Mouse (Mus musculus) megakaryocyte-erythroid progenitor cell, adult 5 weeks (primary cell): Measurements from ENCODE around the gene Rab5b. TPM values are rescaled to one million over a fixed set of nuclear protein-coding genes. Genes with fewer than 3 reads are reported as not detected.

Experiments
- polyA plus RNA-seq: library from polyadenylated mRNA; stranded (reverse); fragments of >175 nt; gene quantifications from 2 replicates; pipeline ENCODE4 v1.2.3, GENCODE M21; 2012

Rab5b gene
- polyA plus RNA-seq: 12.0 and 19.6 TPM in 2 replicates

DNA sequence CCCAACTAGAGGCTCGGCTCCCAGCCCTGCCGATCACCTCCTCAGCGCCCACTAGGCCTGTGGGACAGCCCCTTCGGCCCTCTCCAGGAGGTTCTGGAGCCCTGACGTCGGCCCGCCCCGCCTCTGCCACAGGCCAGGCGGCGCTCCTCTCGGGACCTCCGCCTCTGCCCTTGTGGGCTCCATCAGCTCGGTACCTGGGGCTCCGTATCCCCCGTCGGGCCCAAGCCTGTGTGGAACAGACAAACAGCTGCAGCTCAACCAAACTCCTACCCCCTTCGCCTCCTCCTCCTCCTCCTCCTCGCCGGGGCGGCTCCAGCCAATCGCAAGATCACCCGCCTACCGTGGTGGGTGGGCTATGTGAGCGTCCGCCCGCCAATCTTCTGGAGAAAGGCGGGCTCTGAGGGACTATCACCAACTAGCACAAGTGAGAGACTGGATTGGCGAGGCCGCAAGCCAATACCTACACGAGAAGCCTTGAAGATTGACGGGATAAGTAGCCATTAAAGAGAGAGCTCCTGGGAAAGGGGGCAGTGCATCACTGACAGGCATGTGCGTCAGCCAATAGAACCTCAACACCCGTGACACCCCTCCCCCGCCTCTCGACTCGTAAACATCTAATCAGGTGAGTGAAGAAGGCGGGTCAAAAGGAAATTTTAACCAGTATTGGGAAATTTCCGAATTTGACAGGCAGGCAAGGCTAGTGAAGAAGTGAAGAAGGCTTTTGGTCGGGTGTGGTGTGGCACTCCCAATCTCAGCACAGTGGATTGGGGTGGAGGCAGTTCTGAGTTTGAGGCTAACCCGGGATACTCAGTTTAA, at the start of gene Rab5b:
Gene Rab5b, minus strand, starts transcription at position 273 of the 816 bp plus-strand sequence.

DNA sequence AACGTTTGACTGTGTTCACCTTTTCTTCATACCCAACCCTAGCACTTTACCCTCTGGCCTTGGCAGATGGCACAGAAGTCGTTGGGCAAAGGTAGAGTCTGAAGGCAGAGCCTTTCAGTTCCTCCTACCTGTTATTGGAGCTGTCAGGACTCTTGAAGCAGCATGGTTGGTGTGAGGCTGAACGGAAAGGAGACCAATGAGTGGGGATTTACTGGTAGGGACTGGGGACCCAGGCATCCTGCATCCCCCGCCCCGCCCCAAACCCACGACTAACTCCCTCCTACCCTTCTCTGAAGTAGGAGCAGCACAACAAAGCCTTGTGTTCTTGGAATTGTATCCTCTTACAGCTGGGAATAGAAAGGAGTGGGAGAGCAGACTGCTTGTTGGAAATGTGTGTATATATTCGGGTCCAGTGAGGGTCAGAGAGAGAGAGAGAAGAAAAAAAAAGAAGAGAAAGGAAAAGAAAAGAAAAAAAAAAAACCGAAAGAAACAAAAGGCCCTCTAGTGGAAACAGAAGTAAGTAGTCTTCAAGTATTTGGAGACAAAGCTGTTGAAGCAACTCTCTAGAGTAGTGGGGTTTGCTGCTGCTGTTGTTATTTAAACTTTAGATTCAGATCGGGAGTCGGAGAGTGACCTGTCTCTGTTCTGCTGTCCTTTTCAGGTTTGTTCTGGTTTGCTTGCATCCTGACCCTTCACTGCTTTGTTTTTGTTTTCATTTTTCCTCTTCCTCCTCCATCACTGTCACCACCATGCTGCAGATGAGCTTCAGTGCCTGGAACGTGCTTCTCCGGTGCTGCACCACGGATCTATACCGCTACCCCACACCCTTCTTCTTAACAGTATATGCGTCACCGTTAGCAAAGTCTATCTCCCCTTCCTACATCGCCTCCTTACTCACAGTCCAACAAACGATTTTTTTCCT, 48.9 kb upstream of the Rab5b start, which contains the start of gene Dgka:
Gene Dgka, minus strand, starts transcription at position 176 of the 922 bp plus-strand sequence.

DNA sequence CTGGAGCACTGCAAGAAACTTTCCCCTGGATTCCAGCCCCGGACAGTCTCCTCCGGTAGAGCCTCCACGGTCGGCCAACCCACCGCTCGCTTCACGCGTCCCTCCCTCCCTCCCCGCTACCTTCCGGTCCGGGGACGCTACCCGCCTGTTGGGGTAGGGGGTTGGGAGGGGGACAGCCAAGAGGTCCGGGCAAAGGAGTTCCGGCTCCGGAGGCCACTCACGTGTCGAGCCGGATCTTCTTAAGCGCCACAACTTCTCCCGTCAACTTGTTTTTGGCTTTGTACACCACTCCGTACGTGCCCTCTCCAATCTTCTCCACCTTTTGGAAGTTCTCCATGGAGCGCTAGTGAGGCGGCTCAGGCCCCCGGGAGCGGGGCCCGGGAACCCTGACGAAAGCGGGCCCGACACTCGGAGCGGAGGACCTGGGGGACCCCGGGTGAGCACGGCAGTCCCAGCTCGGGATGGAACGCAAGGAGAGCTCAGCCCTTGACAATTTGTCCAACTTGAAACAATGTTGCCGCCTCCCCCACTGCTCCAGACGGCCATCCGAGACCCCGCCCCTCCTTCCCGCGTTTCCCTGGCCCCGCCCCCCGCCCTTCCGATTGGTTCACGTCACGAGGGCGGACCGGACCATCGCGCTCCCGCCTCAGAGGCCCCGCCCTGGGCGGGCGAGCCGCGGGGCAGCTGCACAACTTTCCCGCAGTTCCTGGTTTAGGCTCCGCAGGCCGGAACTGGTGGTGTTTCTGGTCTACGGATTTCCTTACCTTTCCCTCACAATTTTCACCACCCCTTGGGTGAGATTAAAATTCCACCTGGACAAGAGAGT, 8.6 kb upstream of the Rab5b start, which contains the start of gene Cdk2:
Gene Cdk2, minus strand, starts transcription at position 541 of the 826 bp plus-strand sequence.

DNA sequence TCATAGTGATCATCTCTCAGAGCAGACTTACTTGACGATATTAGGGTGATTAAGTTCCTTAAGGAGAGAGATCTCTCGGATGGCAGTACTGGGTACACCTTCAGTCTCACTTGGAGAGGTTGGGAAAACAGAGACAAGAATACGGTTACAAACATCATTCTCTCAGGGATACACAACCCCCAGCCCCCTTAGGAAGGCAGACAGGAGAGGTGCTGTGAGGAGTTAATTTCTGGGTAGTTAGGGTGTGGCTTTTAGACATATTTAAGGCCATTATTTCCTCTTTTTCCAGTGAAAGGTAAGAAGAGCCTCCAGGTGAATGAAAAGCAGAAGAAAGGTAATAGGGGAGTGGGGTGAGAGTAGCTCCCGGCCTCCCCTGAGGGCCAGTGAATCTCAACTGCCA, 7.8 kb upstream of the Rab5b start, which contains the start of gene Pmel:
Gene Pmel, plus strand, starts transcription at position 301 of the 400 bp plus-strand sequence.

DNA sequence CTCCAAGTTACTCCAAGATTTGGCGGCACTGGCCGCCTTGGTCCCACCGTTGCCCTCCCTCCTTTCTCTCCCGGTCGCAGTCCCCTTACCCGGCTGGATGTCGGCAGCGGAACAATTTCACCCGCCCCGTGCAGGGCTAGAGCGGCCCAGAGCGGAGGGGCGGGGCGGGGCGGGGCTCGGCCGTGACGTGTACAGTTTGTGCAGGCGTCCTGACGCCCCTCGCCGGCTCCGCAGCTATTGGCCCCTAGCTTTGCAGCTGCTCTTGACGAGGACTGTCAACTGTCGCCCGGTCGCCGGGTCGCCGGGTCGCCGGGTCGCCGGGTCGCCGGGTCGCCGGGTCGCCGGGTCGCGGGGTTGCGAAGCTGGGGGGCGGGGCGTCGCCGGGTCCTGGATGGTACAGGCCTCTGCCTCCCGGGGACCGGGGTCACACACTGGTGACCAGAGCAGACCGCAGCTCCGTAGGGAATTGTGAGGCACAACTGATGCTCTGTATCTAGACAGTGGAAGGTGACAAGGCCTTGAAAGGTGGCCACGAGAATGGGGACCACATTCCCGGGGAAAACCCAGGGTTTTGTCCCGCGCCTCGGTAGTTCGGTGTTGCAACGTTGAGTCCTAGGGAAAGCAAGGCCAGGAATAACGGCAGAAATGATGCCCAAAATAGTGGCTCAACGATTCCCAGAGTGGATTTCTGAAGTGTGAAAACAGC, 22.1 kb downstream of the Rab5b start, which contains the start of gene Suox:
Gene Suox, minus strand, starts transcription at position 311 of the 706 bp plus-strand sequence.

DNA sequence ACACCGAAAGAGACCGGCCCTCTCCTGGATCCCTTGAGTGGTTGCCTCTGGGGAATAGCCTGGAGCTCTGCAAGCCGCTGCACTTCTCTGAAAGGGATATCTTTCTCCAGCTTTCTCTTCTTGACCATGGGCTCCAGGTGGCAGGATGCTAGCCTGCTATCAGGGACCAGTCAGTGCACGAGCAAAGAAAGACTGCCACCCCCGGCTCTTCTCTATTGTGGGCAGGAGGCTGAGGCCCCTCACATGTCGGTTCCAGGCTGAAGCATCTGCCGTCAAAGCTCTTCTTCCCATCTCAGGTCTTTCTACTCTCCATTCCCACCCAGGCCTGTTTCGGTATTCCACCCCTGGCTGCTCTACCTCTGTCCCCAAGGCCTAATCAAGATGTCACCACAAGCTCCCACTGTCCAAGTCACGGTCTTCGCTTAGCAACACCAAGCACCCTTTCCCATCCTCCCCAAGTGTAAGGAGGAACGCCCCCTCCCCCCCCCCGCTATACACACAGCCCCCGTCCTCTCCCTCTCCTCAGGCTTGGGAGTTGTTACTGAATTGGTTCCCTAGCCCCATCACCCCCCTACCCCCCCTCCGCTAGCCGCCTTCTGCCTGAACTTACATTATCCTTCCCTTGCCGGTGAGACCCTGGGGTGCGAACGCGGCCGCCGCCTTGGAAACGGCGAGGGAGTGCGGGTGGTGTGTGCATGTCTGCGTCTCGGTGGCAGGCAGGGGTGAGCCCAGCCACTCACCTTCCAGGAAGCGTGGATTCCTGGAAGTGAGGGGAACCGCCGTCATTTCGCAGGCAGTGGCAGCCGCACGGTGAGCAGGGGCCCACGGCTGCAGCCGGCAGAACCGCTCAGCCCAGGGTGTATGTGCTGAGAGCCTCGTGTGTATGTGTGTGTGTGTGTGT, 50.7 kb downstream of the Rab5b start, which contains the start of gene Ikzf4:
Gene Ikzf4, minus strand, starts transcription at position 881 of the 901 bp plus-strand sequence.

Other genes starting within 250 kb of the Rab5b start
- 197 and 236 TPM in 2 replicates for gene Smarcc2, start 237.0 kb downstream of the Rab5b start, polyA plus RNA-seq
- 457 and 543 TPM in 2 replicates for gene Myl6, start 202.1 kb downstream of the Rab5b start, polyA plus RNA-seq
- gene Myl6b, start 197.6 kb downstream of the Rab5b start, polyA plus RNA-seq: 18.3 and 25.9 TPM in 2 replicates
- 147 and 159 TPM in 2 replicates for gene Esyt1, start 170.4 kb downstream of the Rab5b start, polyA plus RNA-seq
- 33.5 and 34.0 TPM in 2 replicates for gene Zc3h10, start 148.5 kb downstream of the Rab5b start, polyA plus RNA-seq
- 8,366 and 9,270 TPM in 2 replicates for gene Rpl41, start 147.0 kb downstream of the Rab5b start, polyA plus RNA-seq
- gene Pa2g4, start 130.3 kb downstream of the Rab5b start, polyA plus RNA-seq: 508 and 557 TPM in 2 replicates
- 0.46 and 0.58 TPM in 2 replicates for gene Erbb3, start 106.6 kb downstream of the Rab5b start, polyA plus RNA-seq
- 4,910 and 5,054 TPM in 2 replicates for gene Rps26, start 69.5 kb downstream of the Rab5b start, polyA plus RNA-seq
- 0.13 and 0.15 TPM in 2 replicates for gene Ikzf4, start 50.3 kb downstream of the Rab5b start, polyA plus RNA-seq
- 1.2 and 1.3 TPM in 2 replicates for gene Suox, start 22.2 kb downstream of the Rab5b start, polyA plus RNA-seq
- 0.37 and 0.69 TPM in 2 replicates for gene Pmel, start 7.9 kb upstream of the Rab5b start, polyA plus RNA-seq
- 28.2 and 29.2 TPM in 2 replicates for gene Cdk2, start 8.8 kb upstream of the Rab5b start, polyA plus RNA-seq
- gene Dgka, start 48.6 kb upstream of the Rab5b start, polyA plus RNA-seq: 3.2 and 3.3 TPM in 2 replicates
- gene Pym1, start 51.6 kb upstream of the Rab5b start, polyA plus RNA-seq: 116 and 137 TPM in 2 replicates
- gene Mmp19, start 94.6 kb upstream of the Rab5b start, polyA plus RNA-seq: 1.5 and 2.3 TPM in 2 replicates
- 10.5 and 11.0 TPM in 2 replicates for gene Dnajc14, start 107.8 kb upstream of the Rab5b start, polyA plus RNA-seq
- 3.9 and 4.2 TPM in 2 replicates for gene Tmem198b, start 108.1 kb upstream of the Rab5b start, polyA plus RNA-seq
- 17.1 and 19.3 TPM in 2 replicates for gene Sarnp, start 121.1 kb upstream of the Rab5b start, polyA plus RNA-seq
- 15.8 and 20.5 TPM in 2 replicates for gene Ormdl2, start 125.4 kb upstream of the Rab5b start, polyA plus RNA-seq
- gene Gdf11, start 195.5 kb upstream of the Rab5b start, polyA plus RNA-seq: 0.11 and 0.16 TPM in 2 replicates
- 48.8 and 52.5 TPM in 2 replicates for gene Cd63, start 204.7 kb upstream of the Rab5b start, polyA plus RNA-seq
- 2.5 and 3.0 TPM in 2 replicates for gene Rdh5, start 226.6 kb upstream of the Rab5b start, polyA plus RNA-seq
- gene Bloc1s1, start 227.8 kb upstream of the Rab5b start, polyA plus RNA-seq: 264 and 304 TPM in 2 replicates
- gene Itga7, start 237.6 kb upstream of the Rab5b start, polyA plus RNA-seq: 0.04 and 0.10 TPM in 2 replicates